Mouse (Mus musculus) lung, adult 2 months (tissue): ENCODE measurements at regions not wholly inside any gene's neighbourhood (a gene's known extent, or its start where the extent isn't known, plus 50 kb on each side); places are given as distances from the start of the nearest gene placed in this dataset.

Experiments used
- CTCF ChIP-seq: fragments of 200-500 bp; IDR thresholded peaks from 2 replicates; pipeline ENCODE4 v1.5.1; 2011; ENCODE audit warnings: mild to moderate bottlenecking, low read length, control low read depth; ENCODE audit not compliant: insufficient read depth
- POLR2A ChIP-seq: fragments of 200-500 bp; IDR thresholded peaks from 2 replicates; pipeline ENCODE4 v1.6.1; 2011; ENCODE audit warnings: low read depth, mild to moderate bottlenecking, control low read depth, low read length, borderline replicate concordance; ENCODE audit errors: extremely low read depth

GRCm38 (mm10) chr3:58302322-58302721 is 112.2 kb upstream of the Tsc22d2 start:
- no peak for TF ChIP-seq POLR2A
- TF ChIP-seq CTCF: no peak
